ENCODE assay signal across 8 mouse cellular contexts in the genomic region with DNA sequence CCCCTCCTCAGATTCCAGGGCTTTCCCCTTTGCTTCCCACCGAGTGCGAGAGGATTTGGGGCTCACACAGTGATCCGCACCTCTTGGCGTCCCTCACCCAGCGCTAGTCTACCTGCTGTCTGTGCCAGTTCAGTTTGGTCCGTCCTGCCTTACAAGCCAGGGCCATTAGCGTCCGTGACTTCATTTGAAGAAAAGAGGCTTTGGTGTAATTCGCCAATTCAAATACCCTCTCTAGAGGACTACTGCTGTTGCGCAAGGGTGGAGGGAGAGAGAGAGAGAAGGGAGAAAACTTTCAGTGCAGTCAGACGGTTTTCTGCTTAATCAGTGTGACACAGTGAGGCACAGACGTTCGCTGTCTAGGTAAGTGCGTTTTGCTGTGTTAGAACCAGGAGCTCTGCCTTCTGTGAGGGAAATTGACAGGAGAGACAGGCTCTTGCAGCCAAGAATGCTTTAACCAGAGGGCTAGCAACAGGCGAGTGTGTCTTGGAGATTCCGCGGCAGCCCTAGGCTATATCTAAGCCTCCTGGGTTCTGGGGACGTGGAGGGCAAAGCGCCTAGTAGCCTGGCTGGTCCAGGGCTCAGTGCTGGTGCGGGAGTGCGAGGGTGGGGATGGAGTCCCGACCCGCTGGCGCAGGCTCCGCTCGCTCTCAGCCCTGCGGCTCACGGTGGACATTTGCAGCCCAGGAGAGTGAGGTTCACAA. TPM values are rescaled to one million over a fixed set of nuclear protein-coding genes. Genes with fewer than 3 reads are reported as not detected.
A peak's percentile ranks its signal among the peaks of the same experiment; 100 is the strongest.
DNase-seq lines count a peak whose midpoint lies in the region; ATAC-seq and TF ChIP-seq lines count a peak whose summit lies in the region.

No protein-coding gene starts in this region.

- H3K27me3 ChIP-seq in heart, postnatal 0 days (ENCODE audit: control insufficient read depth, insufficient read depth, low read length), result peaks cover 28% of the 10 kb centered on the region
- H3K27me3 ChIP-seq in heart, adult 2 months (ENCODE audit: control insufficient read depth, insufficient read depth, low read length), result peaks cover 3% of the 10 kb centered on the region; the same call in 1 of the 2 replicates
- peaks cover 7% of the 10 kb centered on the region; the same call in 1 of the 2 replicates for H3K27me3 ChIP-seq in embryonic facial prominence, embryonic 11.5 days (ENCODE audit: control insufficient read depth, insufficient read depth, low read length)
- peaks cover 23% of the 10 kb centered on the region for H3K27me3 ChIP-seq in liver, embryonic 15.5 days

- H3K9ac ChIP-seq in heart, postnatal 0 days (replicated peaks; ENCODE audit: low read depth, low read length), result no peak overlapping the region
- no peak overlapping the region for H3K9ac ChIP-seq in heart, adult 2 months (ENCODE audit: low read depth, low read length)
- H3K9ac ChIP-seq in embryonic facial prominence, embryonic 11.5 days (replicated peaks; ENCODE audit: low read length), result peak overlapping the region; percentile 47
- no peak overlapping the region for H3K9ac ChIP-seq in liver, embryonic 15.5 days

- no peaks in the 10 kb centered on the region for H3K9me3 ChIP-seq in heart, postnatal 0 days (replicated peaks; ENCODE audit: control insufficient read depth, low read length)
- no peaks in the 10 kb centered on the region for H3K9me3 ChIP-seq in embryonic facial prominence, embryonic 11.5 days (replicated peaks; ENCODE audit: control insufficient read depth, low read length)
- H3K9me3 ChIP-seq in liver, embryonic 15.5 days (replicated peaks), result no peaks in the 10 kb centered on the region

- H3K4me1 ChIP-seq in heart, postnatal 0 days (ENCODE audit: control insufficient read depth, insufficient read depth), result 0 out of 2 replicates have a peak, but pooled peaks cover 4% of the 10 kb centered on the region
- H3K4me1 ChIP-seq in heart, adult 2 months (ENCODE audit: control insufficient read depth, insufficient read depth, low read length), result no peaks in the 10 kb centered on the region
- no peaks in the 10 kb centered on the region; the same call in 1 of the 2 replicates for H3K4me1 ChIP-seq in embryonic facial prominence, embryonic 11.5 days (ENCODE audit: control insufficient read depth, insufficient read depth, low read length)
- no peaks in the 10 kb centered on the region for H3K4me1 ChIP-seq in liver, embryonic 15.5 days (replicated peaks)

- no peak for ATAC-seq in heart, postnatal 0 days (ENCODE audit: insufficient read depth, low read depth)
- ATAC-seq in embryonic facial prominence, embryonic 11.5 days (replicated peaks; ENCODE audit: insufficient number of reproducible peaks, low FRiP score, low TSS enrichment, low read depth), result peak; percentile 75
- no peak for ATAC-seq in liver, embryonic 15.5 days (ENCODE audit: insufficient read depth)

- intact Hi-C loops in heart, adult 2 months (cut with DNase I), result no loop called here

- WGBS in heart, postnatal 0 days, result under 1% methylated on average over 28 of the region's 28 CpGs
- 2% methylated on average over 28 of the region's 28 CpGs for WGBS in heart, adult 2 months
- under 1% methylated on average over 28 of the region's 28 CpGs for WGBS in embryonic facial prominence, embryonic 11.5 days
- under 1% methylated on average over 28 of the region's 28 CpGs for WGBS in liver, embryonic 15.5 days (ENCODE audit: insufficient replicate concordance)

- DNase-seq in heart, postnatal 0 days (ENCODE audit: low spot score), result no peak
- no peak for DNase-seq in heart, adult 2 months
- peak; percentile 76 for DNase-seq in ZHBTc4 (ENCODE audit: low read depth, low spot score)
- DNase-seq in embryonic facial prominence, embryonic 11.5 days (ENCODE audit: low spot score), result peak; percentile 54
- peak; percentile 14 for DNase-seq in hindlimb bud, embryonic 11.5 days (ENCODE audit: extremely low spot score, low read depth, low spot score)
- peak; percentile 67 for DNase-seq in right cerebral cortex, postnatal 25 days
- DNase-seq in spleen, adult 18-20 months, result no peak

- no peaks in the 10 kb centered on the region for H3K79me2 ChIP-seq in heart, adult 2 months (replicated peaks; ENCODE audit: control insufficient read depth, insufficient read depth, low read length)

- H3K36me3 ChIP-seq in heart, postnatal 0 days (replicated peaks; ENCODE audit: control insufficient read depth, insufficient read depth, low read length), result no peaks in the 10 kb centered on the region
- H3K36me3 ChIP-seq in heart, adult 2 months (ENCODE audit: control insufficient read depth, insufficient read depth, low read length), result no peaks in the 10 kb centered on the region
- H3K36me3 ChIP-seq in embryonic facial prominence, embryonic 11.5 days (replicated peaks; ENCODE audit: control insufficient read depth, insufficient read depth, low read depth, low read length), result no peaks in the 10 kb centered on the region
- H3K36me3 ChIP-seq in liver, embryonic 15.5 days (replicated peaks), result no peaks in the 10 kb centered on the region

- H3K4me3 ChIP-seq in heart, postnatal 0 days (ENCODE audit: low read depth, low read length), result peak overlapping the region; percentile 44
- H3K4me3 ChIP-seq in heart, adult 2 months, result no peak overlapping the region
- H3K4me3 ChIP-seq in embryonic facial prominence, embryonic 11.5 days (ENCODE audit: low read depth, low read length), result peak overlapping the region; percentile 44
- H3K4me3 ChIP-seq in liver, embryonic 15.5 days (replicated peaks), result no peak overlapping the region

- no peak overlapping the region for H3K27ac ChIP-seq in heart, postnatal 0 days (ENCODE audit: low read depth)
- H3K27ac ChIP-seq in heart, adult 2 months, result no peak overlapping the region
- no peak overlapping the region for H3K27ac ChIP-seq in embryonic facial prominence, embryonic 11.5 days (replicated peaks; ENCODE audit: low read depth, low read length)
- H3K27ac ChIP-seq in liver, embryonic 15.5 days (replicated peaks), result no peak overlapping the region

- TF ChIP-seq CTCF in heart, postnatal 0 days (IDR thresholded peaks at IDR 0.05; ENCODE audit: low read depth), result no peak
- TF ChIP-seq CTCF in heart, adult 2 months (IDR thresholded peaks at IDR 0.05), result no peak

- peak overlapping the region; percentile 76 for H3K4me2 ChIP-seq in heart, postnatal 0 days (ENCODE audit: low read depth, low read length)
- H3K4me2 ChIP-seq in embryonic facial prominence, embryonic 11.5 days (ENCODE audit: low read depth, low read length), result peak overlapping the region; percentile 88
- H3K4me2 ChIP-seq in liver, embryonic 15.5 days, result peak overlapping the region; percentile 46

- TF ChIP-seq POLR2A in heart, adult 2 months (IDR thresholded peaks at IDR 0.05; ENCODE audit: insufficient read depth, low read depth, low read length), result no peak

- TF ChIP-seq EP300 in heart, postnatal 0 days (IDR thresholded peaks at IDR 0.05; ENCODE audit: low read depth), result no peak
- TF ChIP-seq EP300 in heart, adult 2 months (IDR thresholded peaks at IDR 0.05; ENCODE audit: insufficient read depth, low read depth, low read length), result no peak

RNA-seq across cellular contexts. Expression of gene Brinp3, which starts 3.0 kb away (rescaled TPM):
- total RNA-seq in heart, postnatal 0 days (2014; rRNA removed; ENCODE audit: low replicate concordance), result not detected in 2 replicates
- polyA plus RNA-seq in heart, postnatal 0 days (2015; fragmentation: Nextera tagmentation; extraction: Ambion mirVana), result 0.05 and 0.10 TPM in 2 replicates
- total RNA-seq in heart, adult 2 months (2021), result not detected
- polyA plus RNA-seq in heart, adult 2 months (2012; rRNA removed), result not detected in 2 replicates
- polyA plus RNA-seq in embryonic facial prominence, embryonic 11.5 days (2014; fragmentation: Nextera tagmentation; extraction: Ambion mirVana), result 0.72 and 1.6 TPM in 2 replicates
- not detected in 2 replicates for polyA plus RNA-seq in liver, embryonic 15.5 days (2015; fragmentation: Nextera tagmentation; extraction: Ambion mirVana)

Comparison
In these comparisons a context has a peak if more than half of its experiments do, and no peak if none do; other contexts are left out.
1. H3K4me3 ChIP-seq: peak in heart, postnatal 0 days (single experiment) and embryonic facial prominence, embryonic 11.5 days (single experiment); none in heart, adult 2 months (single experiment) and liver, embryonic 15.5 days (single experiment).
2. DNase-seq: peak in ZHBTc4 (single experiment), embryonic facial prominence, embryonic 11.5 days (single experiment), hindlimb bud, embryonic 11.5 days (single experiment) and right cerebral cortex, postnatal 25 days (single experiment); none in heart, postnatal 0 days (single experiment), heart, adult 2 months (0 of 2) and spleen, adult 18-20 months (0 of 2).
3. Peak in every context shown above with its lines, with median percentiles within 50 percentile points of each other: H3K4me2 ChIP-seq.